Mouse (Mus musculus): ENCODE measurements around the gene Eif4ebp2. TPM values are rescaled to one million over a fixed set of nuclear protein-coding genes. Genes with fewer than 3 reads are reported as not detected.

Eif4ebp2 gene
- total RNA-seq (2023), result 100 to 1,000 TPM; 135 to 146 TPM

DNA sequence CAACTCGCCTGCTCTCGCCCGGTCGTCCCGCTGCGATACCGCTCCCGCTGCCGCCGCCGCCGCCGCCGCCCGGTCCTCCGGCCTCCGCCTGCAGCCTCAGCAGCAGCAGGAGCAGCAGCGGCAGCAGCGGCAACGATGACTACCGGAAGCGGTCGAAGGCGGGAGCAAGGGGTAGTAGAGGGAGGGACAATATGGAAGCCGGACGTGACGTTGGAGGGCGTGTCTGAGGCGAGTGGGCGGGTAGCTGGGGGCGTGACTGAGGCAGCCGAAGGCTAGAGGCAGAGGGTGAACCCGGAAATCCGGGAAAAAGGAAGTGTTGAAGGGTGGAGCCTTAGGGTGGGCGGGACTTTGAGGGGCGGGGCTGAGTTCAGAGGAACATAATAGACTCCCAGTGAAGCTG, at the start of gene Eif4ebp2:
Eif4ebp2 (minus strand) TSS at position 17 of the 400 bp plus-strand sequence.

GRCm38 (mm10) chr10:61475594-61476439, 23.4 kb upstream of the Eif4ebp2 start, which contains the start of gene Lrrc20:
TSS of gene Lrrc20 (plus strand) at chr10:61475801.

DNA sequence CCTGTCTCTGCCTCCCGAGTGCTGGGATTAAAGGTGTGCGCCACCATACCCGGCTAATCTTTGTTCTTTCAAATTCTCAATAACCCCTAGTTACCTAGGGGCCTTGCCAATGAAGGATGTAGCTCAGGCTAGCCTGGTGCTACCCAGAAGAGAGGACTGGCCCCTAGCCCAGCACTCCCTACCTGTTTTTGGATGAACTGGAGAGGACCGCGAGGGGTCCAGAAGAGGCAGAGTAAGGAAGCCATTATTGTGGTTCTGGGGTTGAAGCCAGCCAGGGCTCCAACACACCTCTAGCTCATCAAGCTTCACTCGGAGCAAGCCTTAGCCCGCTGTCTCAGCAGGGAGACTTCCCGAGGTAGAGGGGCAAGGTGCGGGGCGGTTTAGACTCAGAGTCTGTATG, 34.8 kb downstream of the Eif4ebp2 start, which contains the start of gene Nodal:
Nodal (plus strand) TSS at position 301 of the 400 bp plus-strand sequence.

GRCm38 (mm10) chr10:61383021-61383714, 69.3 kb downstream of the Eif4ebp2 start, which contains the start of gene Pald1:
TSS of gene Pald1 (minus strand) at chr10:61383530.

Other genes with a start within 250 kb of the Eif4ebp2 start
- under 1 TPM; 0.11 to 0.20 TPM for gene Adamts14, start 179.2 kb downstream of the Eif4ebp2 start, total RNA-seq (2023)
- not detected for gene Prf1, start 154.8 kb downstream of the Eif4ebp2 start, total RNA-seq (2023)
- under 1 TPM; 0.20 to 0.29 TPM for gene Pald1, start 69.1 kb downstream of the Eif4ebp2 start, total RNA-seq (2023)
- gene Nodal, start 34.7 kb downstream of the Eif4ebp2 start, total RNA-seq (2023), result not detected
- 1 to 10 TPM; 7.4 to 9.7 TPM for gene Lrrc20, start 23.1 kb upstream of the Eif4ebp2 start, total RNA-seq (2023)
- gene Npffr1, start 142.8 kb upstream of the Eif4ebp2 start, total RNA-seq (2023), result not detected
- 10 to 100 TPM in 1 of 2 experiments, 1 to 10 TPM in 1; 9.6 to 10.3 TPM for gene Ppa1, start 195.9 kb upstream of the Eif4ebp2 start, total RNA-seq (2023)
- 100 to 1,000 TPM; 142 to 162 TPM for gene Sar1a, start 227.6 kb upstream of the Eif4ebp2 start, total RNA-seq (2023)
- 10 to 100 TPM; 12.9 to 13.3 TPM for gene Tysnd1, start 242.9 kb upstream of the Eif4ebp2 start, total RNA-seq (2023)

Data from neutrophil, adult 59 days (primary cell).